Mouse (Mus musculus): Measurements from ENCODE around the gene Macrod1. TPM values are rescaled to one million over a fixed set of nuclear protein-coding genes. Genes with fewer than 3 reads are reported as not detected.

Macrod1 gene
- polyA plus RNA-seq, 1 experiment = 7.6 TPM

DNA sequence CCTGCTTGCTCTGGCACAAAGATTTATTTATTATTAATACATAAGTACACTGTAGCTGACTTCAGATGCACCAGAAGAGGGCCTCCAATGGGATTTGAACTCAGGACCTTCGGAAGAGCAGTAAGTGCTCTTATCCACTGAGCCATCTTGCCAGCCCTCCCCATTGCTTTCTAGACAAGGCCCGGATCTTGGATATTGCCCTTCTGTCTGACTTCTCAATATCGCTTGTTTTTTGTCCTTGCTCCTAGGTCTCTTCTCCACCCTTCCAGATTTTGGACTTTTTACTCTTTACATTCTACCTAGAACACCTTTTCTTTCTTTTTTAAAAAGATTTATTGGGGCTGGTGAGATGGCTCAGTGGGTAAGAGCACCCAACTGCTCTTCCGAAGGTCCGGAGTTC, 162.1 kb downstream of the Macrod1 start:
- Histone ChIP-seq H3K9me3 (replicated peaks; ENCODE audit: control insufficient read depth, insufficient read depth, low read length, poor library complexity, severe bottlenecking) (no peaks in the 10 kb centered on the region), H3K36me3 (ENCODE audit: control insufficient read depth, insufficient read depth, low read length, poor library complexity, severe bottlenecking) (peaks cover 21% of the 10 kb centered on the region), H3K4me1 (ENCODE audit: control insufficient read depth, insufficient read depth, low read length) (no peaks in the 10 kb centered on the region), H3K27ac (ENCODE audit: insufficient read depth, low read length) (no peak overlapping the region), H3K27me3 (ENCODE audit: control insufficient read depth, insufficient read depth, low read length, poor library complexity, severe bottlenecking) (no peaks in the 10 kb centered on the region), H3K4me3 (ENCODE audit: low read depth, low read length) (no peak overlapping the region), H3K9ac (ENCODE audit: low read depth, poor library complexity, severe bottlenecking) (no peak overlapping the region)
- TF ChIP-seq POLR2A (IDR thresholded peaks at IDR 0.05; ENCODE audit: insufficient read depth, low read length) = no peak
- no peak for TF ChIP-seq CTCF (IDR thresholded peaks at IDR 0.05; ENCODE audit: low read depth, low read length)
- no peak for TF ChIP-seq EP300 (IDR thresholded peaks at IDR 0.05; ENCODE audit: insufficient read depth, low read depth, low read length)

DNA sequence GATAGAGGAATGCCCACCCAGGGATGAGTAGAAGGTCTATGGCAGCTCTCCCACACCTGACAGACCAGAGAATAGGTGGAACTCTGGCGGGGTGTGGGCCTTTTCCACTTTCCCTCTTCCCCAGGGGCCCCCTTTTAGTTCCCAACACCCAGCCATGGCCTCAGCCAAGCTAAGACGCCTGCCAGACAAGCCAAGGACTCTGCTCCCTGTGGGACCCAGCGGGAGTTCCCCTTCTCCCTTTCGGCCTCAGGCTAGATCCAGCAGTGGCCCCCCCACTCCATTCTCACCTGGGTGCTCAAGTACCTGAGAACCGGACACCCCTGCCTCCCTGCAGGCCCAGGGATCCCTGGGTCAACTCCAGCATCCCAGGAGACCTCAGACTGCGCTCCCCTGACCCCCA, 165.6 kb downstream of the Macrod1 start:
- H3K36me3 ChIP-seq (ENCODE audit: control insufficient read depth, insufficient read depth, low read length, poor library complexity, severe bottlenecking) = peaks cover 5% of the 10 kb centered on the region
- no peak overlapping the region for H3K27ac ChIP-seq (ENCODE audit: insufficient read depth, low read length)
- H3K9me3 ChIP-seq (replicated peaks; ENCODE audit: control insufficient read depth, insufficient read depth, low read length, poor library complexity, severe bottlenecking) = no peaks in the 10 kb centered on the region
- no peak overlapping the region for H3K4me3 ChIP-seq (ENCODE audit: low read depth, low read length)
- H3K27me3 ChIP-seq (ENCODE audit: control insufficient read depth, insufficient read depth, low read length, poor library complexity, severe bottlenecking) = no peaks in the 10 kb centered on the region
- no peak for TF ChIP-seq EP300 (IDR thresholded peaks at IDR 0.05; ENCODE audit: insufficient read depth, low read depth, low read length)
- no peak for TF ChIP-seq POLR2A (IDR thresholded peaks at IDR 0.05; ENCODE audit: insufficient read depth, low read length)
- no peak for TF ChIP-seq CTCF (IDR thresholded peaks at IDR 0.05; ENCODE audit: low read depth, low read length)
- no peaks in the 10 kb centered on the region for H3K4me1 ChIP-seq (ENCODE audit: control insufficient read depth, insufficient read depth, low read length)
- H3K9ac ChIP-seq (ENCODE audit: low read depth, poor library complexity, severe bottlenecking) = no peak overlapping the region

DNA sequence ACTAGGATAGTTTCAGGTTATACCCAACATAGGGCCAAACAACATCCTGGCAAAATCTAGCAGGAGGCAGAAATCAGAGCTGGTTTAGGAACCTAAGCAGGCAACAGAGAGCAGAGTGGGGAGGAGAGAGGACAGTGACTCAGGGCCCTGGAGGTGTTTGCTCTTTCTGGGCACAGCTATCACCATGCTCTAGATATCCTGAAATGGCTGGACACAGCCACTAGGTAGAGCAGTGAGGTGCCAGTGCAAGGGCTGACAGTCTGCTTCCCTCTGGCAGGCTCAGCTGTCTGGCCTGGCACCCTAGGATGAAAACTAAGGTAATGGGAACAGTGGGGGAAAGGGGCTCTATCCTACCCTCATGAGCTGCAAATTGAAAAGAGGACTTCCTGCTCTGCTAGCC, 166.9 kb downstream of the Macrod1 start:
- no peaks in the 10 kb centered on the region for H3K9me3 ChIP-seq (replicated peaks; ENCODE audit: control insufficient read depth, insufficient read depth, low read length, poor library complexity, severe bottlenecking)
- H3K4me1 ChIP-seq (ENCODE audit: control insufficient read depth, insufficient read depth, low read length) = no peaks in the 10 kb centered on the region
- H3K4me3 ChIP-seq (ENCODE audit: low read depth, low read length) = no peak overlapping the region
- no peak overlapping the region for H3K27ac ChIP-seq (ENCODE audit: insufficient read depth, low read length)
- no peaks in the 10 kb centered on the region for H3K27me3 ChIP-seq (ENCODE audit: control insufficient read depth, insufficient read depth, low read length, poor library complexity, severe bottlenecking)
- no peak overlapping the region for H3K9ac ChIP-seq (ENCODE audit: low read depth, poor library complexity, severe bottlenecking)
- TF ChIP-seq POLR2A (IDR thresholded peaks at IDR 0.05; ENCODE audit: insufficient read depth, low read length) = no peak
- TF ChIP-seq CTCF (IDR thresholded peaks at IDR 0.05; ENCODE audit: low read depth, low read length) = no peak
- TF ChIP-seq EP300 (IDR thresholded peaks at IDR 0.05; ENCODE audit: insufficient read depth, low read depth, low read length) = no peak
- peaks cover 18% of the 10 kb centered on the region for H3K36me3 ChIP-seq (ENCODE audit: control insufficient read depth, insufficient read depth, low read length, poor library complexity, severe bottlenecking)

DNA sequence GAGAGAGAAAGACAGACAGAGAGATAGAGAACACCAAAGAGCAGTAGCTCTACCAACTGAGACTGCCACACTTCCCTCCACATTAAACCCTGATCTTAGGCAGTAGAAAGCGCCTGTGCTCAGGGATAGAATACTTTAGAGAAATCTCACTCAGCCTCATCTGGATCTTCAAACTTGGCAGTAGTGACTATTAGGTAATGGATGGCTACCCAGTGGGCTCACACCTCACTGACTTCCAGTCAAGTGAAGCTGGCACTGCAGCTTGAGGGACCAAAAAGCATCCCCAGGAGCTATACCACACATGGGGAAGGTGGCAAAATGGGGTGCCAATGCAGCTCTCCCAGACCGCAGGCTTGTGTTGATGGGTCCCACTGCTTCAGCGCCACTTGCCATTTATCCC, 167.6 kb downstream of the Macrod1 start:
- Histone ChIP-seq H3K27me3 (ENCODE audit: control insufficient read depth, insufficient read depth, low read length, poor library complexity, severe bottlenecking) (no peaks in the 10 kb centered on the region), H3K9me3 (replicated peaks; ENCODE audit: control insufficient read depth, insufficient read depth, low read length, poor library complexity, severe bottlenecking) (no peaks in the 10 kb centered on the region), H3K4me3 (ENCODE audit: low read depth, low read length) (no peak overlapping the region), H3K9ac (ENCODE audit: low read depth, poor library complexity, severe bottlenecking) (no peak overlapping the region), H3K36me3 (ENCODE audit: control insufficient read depth, insufficient read depth, low read length, poor library complexity, severe bottlenecking) (peaks cover 22% of the 10 kb centered on the region), H3K27ac (ENCODE audit: insufficient read depth, low read length) (no peak overlapping the region), H3K4me1 (ENCODE audit: control insufficient read depth, insufficient read depth, low read length) (no peaks in the 10 kb centered on the region)
- no peak for TF ChIP-seq POLR2A (IDR thresholded peaks at IDR 0.05; ENCODE audit: insufficient read depth, low read length)
- TF ChIP-seq CTCF (IDR thresholded peaks at IDR 0.05; ENCODE audit: low read depth, low read length) = no peak
- TF ChIP-seq EP300 (IDR thresholded peaks at IDR 0.05; ENCODE audit: insufficient read depth, low read depth, low read length) = no peak

DNA sequence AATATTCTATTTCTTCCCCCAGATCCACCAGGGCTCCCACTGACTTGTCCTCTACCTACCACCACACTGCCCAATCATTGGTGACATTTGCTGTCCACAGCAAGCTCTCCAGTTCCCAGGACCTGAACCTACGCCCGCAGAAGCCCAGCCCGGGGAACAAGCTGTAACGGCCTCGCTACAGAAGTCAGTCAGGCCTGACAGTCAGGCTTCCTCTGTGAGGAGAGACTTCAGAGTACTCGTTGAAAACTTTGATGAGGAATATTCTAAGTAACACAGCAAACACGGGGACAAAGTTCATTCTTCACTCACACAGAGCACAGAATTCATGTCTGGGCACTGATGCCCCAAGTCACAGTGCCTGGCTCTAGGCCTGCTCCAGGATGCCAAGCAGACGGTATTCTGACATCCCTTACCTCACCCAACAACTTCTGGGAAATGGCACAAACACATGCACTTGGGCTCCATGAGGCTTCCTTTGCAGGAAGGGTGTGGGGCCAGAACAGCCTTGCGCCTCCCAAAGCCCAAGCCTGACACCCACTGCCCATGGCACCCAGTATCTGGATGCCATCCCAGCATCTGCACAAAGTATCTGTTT, 168.6 kb downstream of the Macrod1 start:
- Histone ChIP-seq H3K36me3 (ENCODE audit: control insufficient read depth, insufficient read depth, low read length, poor library complexity, severe bottlenecking) (peaks cover 28% of the 10 kb centered on the region), H3K27ac (ENCODE audit: insufficient read depth, low read length) (no peak overlapping the region), H3K9me3 (replicated peaks; ENCODE audit: control insufficient read depth, insufficient read depth, low read length, poor library complexity, severe bottlenecking) (no peaks in the 10 kb centered on the region), H3K27me3 (ENCODE audit: control insufficient read depth, insufficient read depth, low read length, poor library complexity, severe bottlenecking) (no peaks in the 10 kb centered on the region), H3K9ac (ENCODE audit: low read depth, poor library complexity, severe bottlenecking) (no peak overlapping the region), H3K4me1 (ENCODE audit: control insufficient read depth, insufficient read depth, low read length) (no peaks in the 10 kb centered on the region), H3K4me3 (ENCODE audit: low read depth, low read length) (no peak overlapping the region)
- TF ChIP-seq EP300 (IDR thresholded peaks at IDR 0.05; ENCODE audit: insufficient read depth, low read depth, low read length) (no peak), POLR2A (IDR thresholded peaks at IDR 0.05; ENCODE audit: insufficient read depth, low read length) (no peak), CTCF (IDR thresholded peaks at IDR 0.05; ENCODE audit: low read depth, low read length) (no peak)

DNA sequence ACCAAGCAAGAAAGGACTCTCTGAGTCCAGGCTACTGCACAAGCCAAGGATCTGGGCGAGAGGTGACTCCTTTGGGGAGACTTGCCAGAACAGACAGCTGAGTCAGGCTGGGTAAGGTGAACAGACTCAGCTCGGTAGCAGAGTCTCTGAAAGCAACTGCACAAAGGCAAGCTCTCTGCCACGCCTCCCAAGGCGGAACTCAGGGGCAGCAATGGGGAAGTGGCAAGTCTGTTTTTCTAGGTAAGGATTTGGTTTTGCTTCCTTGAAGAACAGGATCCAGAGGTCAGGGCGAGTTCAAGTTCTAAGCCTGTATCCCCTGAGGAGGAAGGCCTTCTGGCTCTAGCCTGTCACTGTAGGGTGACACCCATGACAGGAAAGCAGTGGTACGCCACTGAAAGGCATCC, 169.9 kb downstream of the Macrod1 start:
- Histone ChIP-seq H3K4me3 (ENCODE audit: low read depth, low read length) (no peak overlapping the region), H3K9ac (ENCODE audit: low read depth, poor library complexity, severe bottlenecking) (no peak overlapping the region), H3K4me1 (ENCODE audit: control insufficient read depth, insufficient read depth, low read length) (no peaks in the 10 kb centered on the region), H3K27ac (ENCODE audit: insufficient read depth, low read length) (no peak overlapping the region), H3K27me3 (ENCODE audit: control insufficient read depth, insufficient read depth, low read length, poor library complexity, severe bottlenecking) (no peaks in the 10 kb centered on the region), H3K9me3 (replicated peaks; ENCODE audit: control insufficient read depth, insufficient read depth, low read length, poor library complexity, severe bottlenecking) (no peaks in the 10 kb centered on the region), H3K36me3 (ENCODE audit: control insufficient read depth, insufficient read depth, low read length, poor library complexity, severe bottlenecking) (peaks cover 40% of the 10 kb centered on the region)
- no peak for TF ChIP-seq CTCF (IDR thresholded peaks at IDR 0.05; ENCODE audit: low read depth, low read length)
- TF ChIP-seq EP300 (IDR thresholded peaks at IDR 0.05; ENCODE audit: insufficient read depth, low read depth, low read length) = no peak
